Mouse (Mus musculus) hindbrain, embryonic 13.5 days (tissue): Measurements from ENCODE around the gene Tor1a. TPM values are rescaled to one million over a fixed set of nuclear protein-coding genes. Genes with fewer than 3 reads are reported as not detected.

Experiments used
- ATAC-seq: fragments of 200-750 bp; cut with Nextera tagmentation; 2 replicates; pipeline ENCODE4 v1.8.0; 2017; ENCODE audit warnings: moderate TSS enrichment; ENCODE audit not compliant: low FRiP score
- H3K27ac ChIP-seq: fragments of 300-500 bp; sonication (generic); 2 replicates; pipeline ENCODE4 v1.5.1; 2015; ENCODE audit warnings: inconsistent platforms, mild to moderate bottlenecking, moderate library complexity
- H3K27me3 ChIP-seq: fragments of 300-500 bp; sonication (generic); 2 replicates; pipeline ENCODE4 v1.6.1; 2015; ENCODE audit warnings: mild to moderate bottlenecking, inconsistent platforms
- H3K36me3 ChIP-seq: fragments of 300-500 bp; sonication (generic); 2 replicates; pipeline ENCODE4 v1.6.1; 2015; ENCODE audit warnings: mild to moderate bottlenecking, inconsistent platforms
- H3K4me1 ChIP-seq: fragments of 300-500 bp; sonication (generic); replicated peaks from 2 replicates; pipeline ENCODE4 v1.6.1; 2015; ENCODE audit warnings: inconsistent platforms
- H3K4me2 ChIP-seq: fragments of 300-500 bp; sonication (generic); 2 replicates; pipeline ENCODE4 v1.6.1; 2015; ENCODE audit warnings: inconsistent platforms, mild to moderate bottlenecking, moderate library complexity
- H3K4me3 ChIP-seq: fragments of 300-500 bp; sonication (generic); 2 replicates; pipeline ENCODE4 v1.5.1; 2015; ENCODE audit warnings: mild to moderate bottlenecking, inconsistent platforms
- H3K9ac ChIP-seq: fragments of 300-500 bp; sonication (generic); 2 replicates; pipeline ENCODE4 v1.6.1; 2015; ENCODE audit warnings: mild to moderate bottlenecking, inconsistent platforms
- H3K9me3 ChIP-seq: fragments of 300-500 bp; sonication (generic); 2 replicates; pipeline ENCODE4 v1.6.1; 2016; ENCODE audit warnings: inconsistent platforms
- WGBS: fragments of 180-500 bp; shearing (Covaris S2); methylation state at CpG from one replicate; pipeline ENCODE4 v1.1.7; 2015; 5-methylcytosine and 5-hydroxymethylcytosine counted together
- polyA plus RNA-seq: library from polyadenylated mRNA; unstranded; fragments of >200 nt; fragmentation: Nextera tagmentation; extraction: Ambion mirVana; gene quantifications from 2 replicates; pipeline ENCODE4 v1.2.1, GENCODE M21; 2015

Gene Tor1a
- polyA plus RNA-seq, 1 experiment from 2014 or later: 90.8 TPM

- Histone ChIP-seq H3K27me3 (no peaks in the 10 kb centered on the region), H3K9ac (peak overlapping the region; percentile 83), H3K27ac (peak overlapping the region; percentile 71; the same call in 1 of the 2 replicates), H3K9me3 (no peaks in the 10 kb centered on the region), H3K4me1 (peaks cover 33% of the 10 kb centered on the region), H3K4me2 (peak overlapping the region; percentile 79), H3K4me3 (peak overlapping the region; percentile 66), H3K36me3 (peaks cover 21% of the 10 kb centered on the region)
- WGBS: 51% methylated on average over 7 of the region's 7 CpGs
- ATAC-seq: no peak
Measured at GRCm38 (mm10) chr2:30983024-30983423, 15.3 kb upstream of the Tor1a start.

GRCm38 (mm10) chr2:30981790-30982513, 14.2 kb upstream of the Tor1a start, which contains the start of the genes BC005624 and Usp20:
TSS of gene BC005624 (minus strand) at chr2:30982201.
TSS of gene Usp20 (plus strand) at chr2:30982279.
- peak within 1 kb of the TSS; percentile 71 for H3K27ac ChIP-seq
- under 1% methylated on average over 66 of the region's 66 CpGs for WGBS
- H3K4me2 ChIP-seq: peak within 1 kb of the TSS; percentile 79
- H3K4me3 ChIP-seq: peak within 1 kb of the TSS; percentile 66
- ATAC-seq: peak; percentile 98
- H3K27me3 ChIP-seq: no peaks in the 10 kb centered on the region
- H3K36me3 ChIP-seq: peaks cover 32% of the 10 kb centered on the region
- H3K9me3 ChIP-seq: no peaks in the 10 kb centered on the region
- H3K4me1 ChIP-seq: peaks cover 33% of the 10 kb centered on the region
- H3K9ac ChIP-seq: peak within 1 kb of the TSS; percentile 83

GRCm38 (mm10) chr2:30966826-30967225, 907 bp downstream of the Tor1a start:
- no peaks in the 10 kb centered on the region for H3K27me3 ChIP-seq
- H3K4me2 ChIP-seq: peak overlapping the region; percentile 83
- H3K4me3 ChIP-seq: peak overlapping the region; percentile 92
- H3K36me3 ChIP-seq: peaks cover 53% of the 10 kb centered on the region
- H3K9me3 ChIP-seq: no peaks in the 10 kb centered on the region
- peaks cover 27% of the 10 kb centered on the region for H3K4me1 ChIP-seq
- 30% methylated on average over 16 of the region's 16 CpGs for WGBS
- no peak for ATAC-seq
- H3K27ac ChIP-seq: no peak overlapping the region
- peak overlapping the region; percentile 96 for H3K9ac ChIP-seq

GRCm38 (mm10) chr2:30965627-30966026, 2.1 kb downstream of the Tor1a start:
- Histone ChIP-seq H3K4me3 (no peak overlapping the region), H3K36me3 (peaks cover 59% of the 10 kb centered on the region)

GRCm38 (mm10) chr2:30962570-30963254, 5.0 kb downstream of the Tor1a start:
- Histone ChIP-seq H3K27ac (no peak overlapping the region), H3K4me1 (peaks cover 27% of the 10 kb centered on the region), H3K4me2 (no peak overlapping the region), H3K36me3 (peaks cover 81% of the 10 kb centered on the region), H3K27me3 (no peaks in the 10 kb centered on the region), H3K4me3 (no peak overlapping the region), H3K9me3 (no peaks in the 10 kb centered on the region), H3K9ac (no peak overlapping the region)
- WGBS: 91% methylated on average over 11 of the region's 11 CpGs
- ATAC-seq: no peak

More at GRCm38 (mm10) chr2:30965627-30966026, 2.1 kb downstream of the Tor1a start:
- Histone ChIP-seq H3K9ac (no peak overlapping the region), H3K4me1 (peaks cover 27% of the 10 kb centered on the region), H3K9me3 (no peaks in the 10 kb centered on the region), H3K27ac (no peak overlapping the region), H3K27me3 (no peaks in the 10 kb centered on the region), H3K4me2 (0 out of 2 replicates have a peak overlapping the region, but pooled peaks have one; percentile 83)
- no peak for ATAC-seq
- WGBS: 93% methylated on average over 8 of the region's 8 CpGs

- no peak overlapping the region for H3K27ac ChIP-seq
- H3K4me3 ChIP-seq: no peak overlapping the region
- H3K36me3 ChIP-seq: peaks cover 100% of the 10 kb centered on the region
- 45% methylated on average over 5 of the region's 5 CpGs for WGBS
- H3K9me3 ChIP-seq: no peaks in the 10 kb centered on the region
- H3K27me3 ChIP-seq: no peaks in the 10 kb centered on the region
- ATAC-seq: no peak
- peaks cover 20% of the 10 kb centered on the region for H3K4me1 ChIP-seq
- H3K9ac ChIP-seq: no peak overlapping the region
- no peak overlapping the region for H3K4me2 ChIP-seq
Measured at GRCm38 (mm10) chr2:30959856-30960255, 7.9 kb downstream of the Tor1a start.

GRCm38 (mm10) chr2:30958726-30959125, 9.0 kb downstream of the Tor1a start:
- H3K9ac ChIP-seq: no peak overlapping the region
- H3K4me3 ChIP-seq: no peak overlapping the region
- 90% methylated on average over 14 of the region's 14 CpGs for WGBS
- H3K9me3 ChIP-seq: no peaks in the 10 kb centered on the region
- no peaks in the 10 kb centered on the region for H3K27me3 ChIP-seq
- peaks cover 92% of the 10 kb centered on the region for H3K36me3 ChIP-seq
- no peak overlapping the region for H3K4me2 ChIP-seq
- ATAC-seq: no peak
- peaks cover 28% of the 10 kb centered on the region for H3K4me1 ChIP-seq
- no peak overlapping the region for H3K27ac ChIP-seq

- peaks cover 80% of the 10 kb centered on the region for H3K36me3 ChIP-seq
- no peak overlapping the region for H3K9ac ChIP-seq
- no peak for ATAC-seq
- peaks cover 34% of the 10 kb centered on the region for H3K4me1 ChIP-seq
- no peaks in the 10 kb centered on the region for H3K27me3 ChIP-seq
- no peaks in the 10 kb centered on the region for H3K9me3 ChIP-seq
- no peak overlapping the region for H3K4me2 ChIP-seq
- WGBS: 90% methylated on average over 4 of the region's 4 CpGs
- no peak overlapping the region for H3K4me3 ChIP-seq
- H3K27ac ChIP-seq: no peak overlapping the region
Measured at GRCm38 (mm10) chr2:30957511-30957910, 10.2 kb downstream of the Tor1a start.

GRCm38 (mm10) chr2:30954797-30955196, 12.9 kb downstream of the Tor1a start:
- no peak overlapping the region for H3K27ac ChIP-seq
- H3K27me3 ChIP-seq: peaks cover 2% of the 10 kb centered on the region; the same call in 1 of the 2 replicates
- H3K4me3 ChIP-seq: peak overlapping the region; percentile 79; the same call in 1 of the 2 replicates
- peak overlapping the region; percentile 87 for H3K9ac ChIP-seq
- WGBS: 78% methylated on average over 6 of the region's 6 CpGs
- peak overlapping the region; percentile 91 for H3K4me2 ChIP-seq
- H3K9me3 ChIP-seq: no peaks in the 10 kb centered on the region
- H3K36me3 ChIP-seq: peaks cover 53% of the 10 kb centered on the region
- ATAC-seq: no peak
- peaks cover 38% of the 10 kb centered on the region for H3K4me1 ChIP-seq

GRCm38 (mm10) chr2:30952824-30953490, 14.8 kb downstream of the Tor1a start, which contains the start of gene Tor1b:
TSS of gene Tor1b (plus strand) at chr2:30952959.
- H3K9ac ChIP-seq: peak within 1 kb of the TSS; percentile 87
- peak within 1 kb of the TSS; percentile 79 for H3K4me3 ChIP-seq
- peaks cover 8% of the 10 kb centered on the region for H3K27me3 ChIP-seq
- H3K27ac ChIP-seq: peak within 1 kb of the TSS; percentile 90
- peak; percentile 94 for ATAC-seq
- WGBS: 0% methylated on average over 60 of the region's 60 CpGs
- peaks cover 38% of the 10 kb centered on the region for H3K4me1 ChIP-seq
- H3K4me2 ChIP-seq: peak within 1 kb of the TSS; percentile 91
- no peaks in the 10 kb centered on the region for H3K9me3 ChIP-seq
- peaks cover 35% of the 10 kb centered on the region for H3K36me3 ChIP-seq

- peak; percentile 64 for ATAC-seq
- Histone ChIP-seq H3K27ac (peak overlapping the region; percentile 90), H3K4me2 (peak overlapping the region; percentile 91), H3K36me3 (peaks cover 29% of the 10 kb centered on the region), H3K4me1 (peaks cover 38% of the 10 kb centered on the region), H3K4me3 (peak overlapping the region; percentile 79), H3K27me3 (peaks cover 8% of the 10 kb centered on the region), H3K9ac (peak overlapping the region; percentile 87; the same call in 1 of the 2 replicates), H3K9me3 (no peaks in the 10 kb centered on the region)
- WGBS: 31% methylated on average over 5 of the region's 5 CpGs
Measured at GRCm38 (mm10) chr2:30952457-30952823, 15.3 kb downstream of the Tor1a start.

- 31% methylated on average over 16 of the region's 16 CpGs for WGBS
- Histone ChIP-seq H3K9ac (no peak overlapping the region), H3K36me3 (no peaks in the 10 kb centered on the region), H3K4me1 (no peaks in the 10 kb centered on the region), H3K27me3 (no peaks in the 10 kb centered on the region), H3K27ac (no peak overlapping the region), H3K4me2 (peak overlapping the region; percentile 40), H3K4me3 (0 out of 2 replicates have a peak overlapping the region, but pooled peaks have one; percentile 8), H3K9me3 (no peaks in the 10 kb centered on the region)
- ATAC-seq: 0 out of 2 replicates have a peak, but pooled peaks have one; percentile 46
Measured at GRCm38 (mm10) chr2:30942603-30943011, 25.1 kb downstream of the Tor1a start.
